Mouse (Mus musculus): ENCODE data around the gene Fmnl2. TPM values are rescaled to one million over a fixed set of nuclear protein-coding genes. Genes with fewer than 3 reads are reported as not detected.

Gene Fmnl2
- polyA plus RNA-seq, 1 experiment from 2014 or later: 14.7 TPM

DNA sequence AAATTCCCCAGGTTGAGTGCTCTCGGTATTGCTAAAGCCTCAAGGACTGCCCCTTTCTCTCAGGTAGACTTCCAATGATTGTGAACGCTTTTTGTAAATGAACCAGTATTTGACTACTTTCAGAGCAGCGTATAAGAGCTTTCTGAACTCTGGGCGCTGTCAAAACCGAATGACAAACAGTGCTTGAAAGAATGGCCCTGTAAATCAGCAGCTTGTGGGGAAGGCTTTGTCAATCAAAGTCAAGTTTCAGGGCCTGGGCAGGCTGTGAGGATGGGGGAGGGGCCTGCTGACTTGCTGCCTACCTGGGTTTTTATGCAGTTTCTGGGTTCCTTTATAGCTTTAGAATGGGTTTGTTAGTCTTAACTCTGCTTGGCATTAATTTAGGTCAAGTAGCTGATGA is 56.1 kb downstream of the Fmnl2 start:
- no peak overlapping the region for H3K27ac ChIP-seq

DNA sequence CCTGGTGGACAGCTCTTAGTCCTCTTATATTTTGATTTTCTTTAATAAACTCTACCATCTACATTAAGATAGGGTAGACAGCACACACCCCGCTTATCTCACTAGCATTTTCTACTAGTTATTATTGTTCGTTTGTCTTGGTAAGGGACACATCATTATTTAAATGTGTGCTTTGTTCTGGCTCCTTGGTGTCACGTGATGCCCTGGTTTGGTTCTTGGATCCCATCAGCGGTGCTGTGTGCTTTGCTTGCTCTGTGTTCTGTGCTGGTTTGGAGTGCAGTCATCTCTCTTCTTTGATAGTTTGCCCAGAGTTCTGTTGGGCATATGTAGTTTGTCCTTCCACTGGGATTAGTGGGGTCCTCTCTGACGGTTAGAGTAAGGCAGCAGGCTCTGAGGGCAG is 57.9 kb downstream of the Fmnl2 start:
- 85% methylated on average over 5 of the region's 5 CpGs for WGBS
- Histone ChIP-seq H3K36me3 (no peaks in the 10 kb centered on the region), H3K27me3 (no peaks in the 10 kb centered on the region), H3K4me1 (replicated peaks) (peaks cover 16% of the 10 kb centered on the region), H3K4me2 (no peak overlapping the region), H3K27ac (no peak overlapping the region), H3K9me3 (no peaks in the 10 kb centered on the region), H3K4me3 (replicated peaks) (no peak overlapping the region), H3K9ac (replicated peaks) (no peak overlapping the region)
- no peak for ATAC-seq (ENCODE audit: insufficient number of reproducible peaks, insufficient read depth, low FRiP score, low TSS enrichment, low read depth)

More for the DNA sequence above, 56.1 kb downstream of the Fmnl2 start:
- ATAC-seq (ENCODE audit: insufficient number of reproducible peaks, insufficient read depth, low FRiP score, low TSS enrichment, low read depth): no peak
- no peaks in the 10 kb centered on the region for H3K36me3 ChIP-seq
- 19% methylated on average over 5 of the region's 5 CpGs for WGBS
- H3K9me3 ChIP-seq: no peaks in the 10 kb centered on the region
- no peak overlapping the region for H3K4me3 ChIP-seq (replicated peaks)
- H3K9ac ChIP-seq (replicated peaks): no peak overlapping the region
- peaks cover 15% of the 10 kb centered on the region for H3K4me1 ChIP-seq (replicated peaks)
- H3K4me2 ChIP-seq: no peak overlapping the region
- no peaks in the 10 kb centered on the region for H3K27me3 ChIP-seq

DNA sequence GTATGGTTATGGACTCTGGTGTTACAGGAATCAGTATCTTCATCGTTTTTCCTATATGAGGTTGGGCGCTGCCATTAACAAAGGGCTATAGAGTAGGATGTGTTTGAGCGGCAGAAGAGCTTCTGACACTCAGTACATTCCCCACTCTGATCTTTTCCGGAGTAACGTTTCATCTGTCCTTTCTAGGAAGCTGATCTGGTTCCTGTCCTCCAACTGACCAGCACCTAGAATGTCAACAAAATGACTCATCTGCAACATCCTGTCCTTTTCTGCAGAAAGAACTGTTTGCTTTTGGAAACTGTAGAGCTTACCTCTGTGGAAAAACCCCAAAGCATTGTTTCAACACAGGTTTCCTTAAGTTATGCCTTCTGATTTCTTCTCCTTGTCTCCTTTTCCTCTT is 60.4 kb downstream of the Fmnl2 start:
- Histone ChIP-seq H3K27me3 (no peaks in the 10 kb centered on the region), H3K36me3 (no peaks in the 10 kb centered on the region), H3K4me2 (no peak overlapping the region), H3K4me1 (replicated peaks) (peaks cover 13% of the 10 kb centered on the region), H3K9me3 (no peaks in the 10 kb centered on the region), H3K4me3 (replicated peaks) (no peak overlapping the region), H3K27ac (no peak overlapping the region), H3K9ac (replicated peaks) (no peak overlapping the region)
- no peak for ATAC-seq (ENCODE audit: insufficient number of reproducible peaks, insufficient read depth, low FRiP score, low TSS enrichment, low read depth)
- 77% methylated on average over 5 of the region's 5 CpGs for WGBS

DNA sequence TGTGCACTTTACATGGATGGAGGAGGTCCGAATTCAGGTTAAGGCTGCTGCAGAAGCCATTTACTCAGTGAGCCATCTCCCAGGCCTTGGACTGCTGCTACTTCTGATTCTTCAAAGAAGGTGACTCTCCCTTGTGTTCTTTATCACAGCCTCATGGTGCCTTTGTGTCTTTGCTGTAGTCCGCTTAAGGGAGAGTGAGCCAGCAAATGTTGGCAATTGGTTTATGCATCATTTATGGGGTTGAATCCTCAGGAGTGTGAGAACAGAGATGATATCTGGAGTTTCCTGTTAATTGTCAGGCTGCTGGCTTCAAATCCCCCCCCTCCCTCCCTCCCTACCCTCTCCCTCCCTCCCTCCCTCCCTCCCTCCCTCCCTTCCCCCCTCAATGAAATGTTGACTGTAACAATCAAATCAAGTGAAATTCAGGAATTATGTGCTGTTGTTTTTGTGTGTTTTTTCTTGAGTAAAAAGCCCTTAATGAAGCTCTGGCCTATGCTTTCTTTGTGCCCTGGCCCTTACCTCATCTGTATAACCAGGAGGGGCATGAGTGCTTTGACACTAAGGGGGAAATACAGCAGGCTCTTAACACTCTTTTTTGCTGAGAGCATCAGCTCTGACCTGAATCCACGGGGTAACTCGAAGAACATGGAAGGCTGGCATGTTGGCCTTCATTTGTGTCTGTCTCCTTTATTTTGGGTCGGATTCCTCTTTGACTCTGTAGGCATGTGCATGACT is 63.2 kb downstream of the Fmnl2 start:
- Histone ChIP-seq H3K4me1 (replicated peaks) (peaks cover 4% of the 10 kb centered on the region; the same call in 1 of the 2 replicates), H3K9ac (replicated peaks) (no peak overlapping the region), H3K4me3 (replicated peaks) (no peak overlapping the region), H3K27ac (no peak overlapping the region), H3K9me3 (no peaks in the 10 kb centered on the region), H3K27me3 (no peaks in the 10 kb centered on the region), H3K36me3 (no peaks in the 10 kb centered on the region), H3K4me2 (no peak overlapping the region)
- 90% methylated on average over 5 of the region's 5 CpGs for WGBS
- no peak for ATAC-seq (ENCODE audit: insufficient number of reproducible peaks, insufficient read depth, low FRiP score, low TSS enrichment, low read depth)

DNA sequence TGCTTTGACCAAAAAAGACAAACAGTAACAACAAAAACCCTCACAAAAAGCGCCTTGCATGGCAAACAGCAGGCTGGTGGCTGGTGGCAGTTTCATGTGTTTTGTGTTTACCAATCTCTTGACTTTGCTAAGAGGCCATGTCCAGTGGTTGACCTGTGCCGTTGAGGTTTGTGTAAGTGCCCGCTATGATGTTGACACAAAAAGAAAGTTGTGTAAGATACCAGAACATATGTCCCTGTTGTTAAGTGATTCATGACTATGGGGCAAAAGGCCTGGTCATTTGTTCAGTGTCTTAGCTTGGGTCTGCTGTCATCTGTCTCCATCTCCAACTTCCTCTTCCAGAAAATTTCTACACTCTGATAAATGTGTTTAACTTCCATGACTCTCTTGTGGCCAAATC is 67.4 kb downstream of the Fmnl2 start:
- Histone ChIP-seq H3K4me3 (replicated peaks) (no peak overlapping the region), H3K36me3 (no peaks in the 10 kb centered on the region), H3K4me1 (replicated peaks) (peaks cover 20% of the 10 kb centered on the region), H3K27ac (no peak overlapping the region), H3K27me3 (no peaks in the 10 kb centered on the region), H3K4me2 (no peak overlapping the region), H3K9me3 (no peaks in the 10 kb centered on the region), H3K9ac (replicated peaks) (no peak overlapping the region)
- WGBS: 82% methylated on average over 3 of the region's 3 CpGs
- no peak for ATAC-seq (ENCODE audit: insufficient number of reproducible peaks, insufficient read depth, low FRiP score, low TSS enrichment, low read depth)

DNA sequence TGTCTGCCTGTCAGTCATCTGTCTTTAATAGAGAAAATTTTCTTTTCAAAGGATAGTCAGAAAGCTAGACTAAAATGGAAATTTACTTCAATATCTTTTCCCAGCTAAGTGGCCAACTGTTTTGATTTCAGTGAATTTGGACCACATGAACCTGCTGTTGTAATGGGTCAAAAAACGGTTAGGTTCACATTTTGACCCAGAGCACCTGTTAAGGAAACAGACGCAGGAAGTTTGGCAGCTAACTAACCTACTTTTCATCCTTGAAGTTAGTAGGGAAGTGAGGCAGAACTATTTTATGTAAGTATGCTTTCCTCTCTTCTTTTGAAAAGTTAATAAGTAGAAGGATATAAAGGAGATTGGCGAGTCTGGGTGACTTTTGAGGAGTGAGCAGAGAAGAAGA is 69.7 kb downstream of the Fmnl2 start:
- H3K36me3 ChIP-seq: no peaks in the 10 kb centered on the region
- 36% methylated on average over 3 of the region's 3 CpGs for WGBS
- no peaks in the 10 kb centered on the region for H3K9me3 ChIP-seq
- H3K9ac ChIP-seq (replicated peaks): no peak overlapping the region
- peaks cover 23% of the 10 kb centered on the region for H3K4me1 ChIP-seq (replicated peaks)
- H3K27me3 ChIP-seq: no peaks in the 10 kb centered on the region
- H3K4me2 ChIP-seq: no peak overlapping the region
- no peak for ATAC-seq (ENCODE audit: insufficient number of reproducible peaks, insufficient read depth, low FRiP score, low TSS enrichment, low read depth)
- H3K27ac ChIP-seq: no peak overlapping the region
- H3K4me3 ChIP-seq (replicated peaks): no peak overlapping the region

DNA sequence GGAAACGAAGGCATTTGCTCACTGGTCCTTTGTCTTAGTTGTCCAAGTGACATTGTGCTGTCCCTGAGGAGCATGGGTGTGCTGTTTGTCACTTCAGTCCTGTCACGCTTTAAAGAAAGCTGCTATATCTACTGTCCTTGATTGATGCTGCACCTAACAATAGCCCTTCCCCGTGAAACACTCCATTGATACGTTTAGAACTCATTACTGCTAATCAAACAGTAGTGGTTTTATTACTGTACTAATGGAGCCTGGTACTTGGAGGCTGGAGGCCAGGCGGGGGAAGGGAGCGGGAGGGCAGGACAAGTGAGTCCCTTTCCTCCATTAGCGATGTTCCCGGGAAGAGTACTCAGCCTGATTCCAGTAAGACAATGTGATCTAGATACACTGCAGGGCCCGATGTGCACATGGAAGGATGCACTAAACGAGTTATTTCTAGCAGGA is 70.2 kb downstream of the Fmnl2 start:
- no peak overlapping the region for H3K4me2 ChIP-seq
- no peak overlapping the region for H3K4me3 ChIP-seq (replicated peaks)
- WGBS: 27% methylated on average over 10 of the region's 10 CpGs
- no peaks in the 10 kb centered on the region for H3K27me3 ChIP-seq
- peaks cover 23% of the 10 kb centered on the region for H3K4me1 ChIP-seq (replicated peaks)
- no peaks in the 10 kb centered on the region for H3K9me3 ChIP-seq
- H3K9ac ChIP-seq (replicated peaks): no peak overlapping the region
- H3K27ac ChIP-seq: no peak overlapping the region
- H3K36me3 ChIP-seq: no peaks in the 10 kb centered on the region
- ATAC-seq (ENCODE audit: insufficient number of reproducible peaks, insufficient read depth, low FRiP score, low TSS enrichment, low read depth): no peak

DNA sequence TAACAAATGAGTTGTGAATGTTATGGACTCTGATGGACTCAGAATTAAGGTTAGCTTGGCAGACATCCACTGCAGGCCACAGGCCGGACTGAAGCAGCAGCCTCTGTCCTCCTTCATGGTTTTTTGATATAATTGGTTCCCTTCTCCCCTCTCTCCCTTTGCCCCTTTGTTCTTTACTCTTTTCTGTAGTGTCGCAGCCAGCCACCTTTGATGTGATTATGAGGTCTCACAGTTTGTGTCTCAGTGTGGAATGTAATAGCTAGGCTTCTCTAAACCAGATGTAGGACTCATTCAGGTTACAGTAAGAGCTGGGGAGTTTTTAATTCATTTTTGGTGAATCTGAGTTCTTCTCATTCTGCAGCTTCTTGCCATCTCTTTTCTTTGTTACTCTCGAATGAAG is 70.7 kb downstream of the Fmnl2 start:
- Histone ChIP-seq H3K27ac (no peak overlapping the region), H3K9me3 (no peaks in the 10 kb centered on the region), H3K9ac (replicated peaks) (no peak overlapping the region), H3K4me2 (no peak overlapping the region), H3K36me3 (no peaks in the 10 kb centered on the region), H3K4me3 (replicated peaks) (no peak overlapping the region), H3K4me1 (replicated peaks) (peaks cover 23% of the 10 kb centered on the region), H3K27me3 (no peaks in the 10 kb centered on the region)
- ATAC-seq (ENCODE audit: insufficient number of reproducible peaks, insufficient read depth, low FRiP score, low TSS enrichment, low read depth): no peak
- WGBS: 47% methylated on average over 3 of the region's 3 CpGs

DNA sequence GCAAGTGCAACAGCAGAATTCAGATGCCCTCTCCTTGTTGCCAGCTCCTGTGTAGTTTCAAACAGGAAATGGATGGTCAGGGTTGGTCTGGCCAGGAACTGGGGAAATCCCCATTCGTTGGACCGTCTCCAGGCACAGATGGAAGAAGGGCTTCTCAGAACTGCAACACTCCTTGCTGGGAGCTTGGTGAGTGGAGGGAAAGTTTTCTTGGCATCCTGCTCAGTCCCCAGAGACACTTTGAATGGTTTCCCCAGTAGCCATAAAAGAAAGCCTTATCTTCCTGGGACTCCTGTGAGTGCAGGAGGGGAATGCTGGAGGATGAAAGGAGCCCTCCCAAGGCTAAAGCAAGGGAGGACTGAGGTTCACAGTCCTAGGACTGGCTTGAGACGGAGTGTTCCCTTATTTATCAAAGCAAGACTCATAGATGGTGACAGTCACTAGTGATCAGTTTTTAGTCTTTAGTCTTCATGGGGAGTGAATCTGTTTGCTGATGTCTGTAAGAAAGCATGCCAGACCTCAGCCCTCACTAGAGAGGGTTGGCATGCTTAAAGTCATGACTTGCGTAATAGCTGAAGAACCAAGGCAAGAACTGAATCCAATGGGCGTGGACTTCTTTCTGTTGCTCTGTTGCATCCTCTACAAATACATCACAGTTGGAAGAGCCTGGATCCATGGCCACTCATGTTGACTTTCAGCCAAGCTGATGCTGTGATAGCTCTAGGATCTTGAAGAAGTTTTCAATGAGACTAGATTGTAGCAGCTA is 72.6 kb downstream of the Fmnl2 start:
- Histone ChIP-seq H3K9ac (replicated peaks) (no peak overlapping the region), H3K4me2 (no peak overlapping the region), H3K4me3 (replicated peaks) (no peak overlapping the region), H3K9me3 (no peaks in the 10 kb centered on the region), H3K27ac (no peak overlapping the region), H3K4me1 (replicated peaks) (peaks cover 30% of the 10 kb centered on the region), H3K27me3 (no peaks in the 10 kb centered on the region), H3K36me3 (no peaks in the 10 kb centered on the region)
- no peak for ATAC-seq (ENCODE audit: insufficient number of reproducible peaks, insufficient read depth, low FRiP score, low TSS enrichment, low read depth)
- WGBS: 82% methylated on average over 5 of the region's 5 CpGs

DNA sequence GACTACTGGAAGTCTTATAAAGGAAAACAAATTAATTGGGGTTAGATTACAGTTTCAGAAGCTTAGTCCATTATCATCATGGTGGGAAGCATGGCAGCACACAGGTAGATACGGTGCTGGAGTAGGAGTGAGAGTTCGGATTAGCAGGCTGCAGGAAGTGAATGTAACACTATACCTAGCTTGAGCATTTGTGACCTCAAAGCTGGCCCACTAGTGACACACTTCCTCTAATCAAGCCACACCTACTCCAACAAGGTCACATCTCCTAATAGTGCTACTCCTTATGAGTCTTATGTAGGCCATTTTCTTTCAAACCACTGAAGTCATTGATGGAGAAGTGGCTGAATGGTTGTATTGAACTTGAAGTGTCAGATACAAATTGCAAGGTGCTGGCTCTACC is 73.7 kb downstream of the Fmnl2 start:
- Histone ChIP-seq H3K36me3 (no peaks in the 10 kb centered on the region), H3K9me3 (no peaks in the 10 kb centered on the region), H3K4me1 (replicated peaks) (peaks cover 39% of the 10 kb centered on the region), H3K27ac (no peak overlapping the region), H3K4me2 (no peak overlapping the region), H3K27me3 (no peaks in the 10 kb centered on the region), H3K4me3 (replicated peaks) (no peak overlapping the region), H3K9ac (replicated peaks) (no peak overlapping the region)
- 81% methylated on average over 2 of the region's 2 CpGs for WGBS
- no peak for ATAC-seq (ENCODE audit: insufficient number of reproducible peaks, insufficient read depth, low FRiP score, low TSS enrichment, low read depth)

DNA sequence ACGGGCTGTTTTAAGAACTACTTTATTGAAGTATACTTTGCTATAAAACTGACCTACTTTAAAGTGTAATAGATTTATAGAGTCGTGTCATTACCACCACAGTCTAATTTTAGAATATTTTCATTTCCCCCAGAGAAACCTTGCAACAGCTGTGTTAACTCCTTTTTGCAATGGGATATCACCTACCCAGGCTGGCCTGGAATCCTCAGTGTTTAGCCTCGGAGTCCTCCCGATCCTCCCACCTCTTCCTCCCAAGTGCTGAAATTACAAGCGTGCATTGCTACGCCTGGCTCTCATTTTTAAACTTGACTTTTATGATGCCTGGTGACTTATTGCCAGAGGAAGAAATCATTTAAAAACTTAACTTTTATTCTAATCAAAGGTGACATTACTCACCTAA is 78.2 kb downstream of the Fmnl2 start:
- Histone ChIP-seq H3K36me3 (no peaks in the 10 kb centered on the region), H3K4me1 (replicated peaks) (peaks cover 51% of the 10 kb centered on the region), H3K27ac (no peak overlapping the region), H3K9me3 (no peaks in the 10 kb centered on the region), H3K4me2 (no peak overlapping the region), H3K4me3 (replicated peaks) (no peak overlapping the region), H3K27me3 (no peaks in the 10 kb centered on the region), H3K9ac (replicated peaks) (no peak overlapping the region)
- 31% methylated on average over 6 of the region's 6 CpGs for WGBS
- ATAC-seq (ENCODE audit: insufficient number of reproducible peaks, insufficient read depth, low FRiP score, low TSS enrichment, low read depth): no peak

Data from limb, embryonic 12.5 days (tissue).